Mouse (Mus musculus) hindbrain, embryonic 11.5 days (tissue): ENCODE measurements around the gene Tchp. TPM values are rescaled to one million over a fixed set of nuclear protein-coding genes. Genes with fewer than 3 reads are reported as not detected.

Experiments
- ATAC-seq: fragments of 200-750 bp; cut with Nextera tagmentation; 2 replicates; pipeline ENCODE4 v1.8.0; 2017; ENCODE audit warnings: mild to moderate bottlenecking, moderate TSS enrichment, moderate library complexity; ENCODE audit not compliant: low FRiP score
- DNase-seq: peaks from one replicate; pipeline ENCODE4 v3.0.0-alpha.2; 2015; ENCODE audit warnings: low spot score
- H3K27ac ChIP-seq: fragments of 300-500 bp; sonication (generic); 2 replicates; pipeline ENCODE4 v1.5.1; 2014; ENCODE audit warnings: mild to moderate bottlenecking, low read depth, low read length
- H3K27me3 ChIP-seq: fragments of 300-500 bp; sonication (generic); 2 replicates; pipeline ENCODE4 v1.6.1; 2014; ENCODE audit warnings: mild to moderate bottlenecking, low read length, moderate library complexity, mixed read lengths; ENCODE audit not compliant: control insufficient read depth, insufficient read depth
- H3K36me3 ChIP-seq: fragments of 300-500 bp; sonication (generic); 2 replicates; pipeline ENCODE4 v1.6.1; 2014; ENCODE audit warnings: mild to moderate bottlenecking, low read length, moderate library complexity, mixed read lengths; ENCODE audit not compliant: control insufficient read depth, insufficient read depth
- H3K4me1 ChIP-seq: fragments of 300-500 bp; sonication (generic); replicated peaks from 2 replicates; pipeline ENCODE4 v1.6.1; 2014; ENCODE audit warnings: low read length, mixed read lengths; ENCODE audit not compliant: control insufficient read depth, insufficient read depth
- H3K4me2 ChIP-seq: fragments of 300-500 bp; sonication (generic); replicated peaks from 2 replicates; pipeline ENCODE4 v1.6.1; 2014; ENCODE audit warnings: mild to moderate bottlenecking, low read depth, low read length
- H3K4me3 ChIP-seq: fragments of 300-500 bp; sonication (generic); 2 replicates; pipeline ENCODE4 v1.5.1; 2014; ENCODE audit warnings: low read depth, low read length
- H3K9ac ChIP-seq: fragments of 300-500 bp; sonication (generic); 2 replicates; pipeline ENCODE4 v1.6.1; 2014; ENCODE audit warnings: low read depth, low read length
- H3K9me3 ChIP-seq: fragments of 300-500 bp; sonication (generic); 2 replicates; pipeline ENCODE4 v1.6.1; 2016; ENCODE audit warnings: low read length; ENCODE audit not compliant: control insufficient read depth
- WGBS: fragments of 180-500 bp; shearing (Covaris S2); extraction: QIAGEN DNeasy Blood & Tissue Kit; methylation state at CpG from one replicate; pipeline ENCODE4 v1.1.7; 2014; 5-methylcytosine and 5-hydroxymethylcytosine counted together
- polyA plus RNA-seq: library from polyadenylated mRNA; unstranded; fragments of >200 nt; fragmentation: Nextera tagmentation; extraction: Ambion mirVana; gene quantifications from 2 replicates; pipeline ENCODE4 v1.2.1, GENCODE M21; 2014

The Tchp gene
- polyA plus RNA-seq, 1 experiment from 2014 or later, result 15.8 TPM

GRCm38 (mm10) chr5:114719928-114720270 lies 12.3 kb downstream of the Tchp start:
- peaks cover 17% of the 10 kb centered on the region for H3K36me3 ChIP-seq
- WGBS, result 93% methylated on average over 6 of the region's 6 CpGs

GRCm38 (mm10) chr5:114720784-114721183 lies 13.2 kb downstream of the Tchp start:
- Histone ChIP-seq H3K4me1 (no peaks in the 10 kb centered on the region), H3K9ac (no peak overlapping the region), H3K9me3 (no peaks in the 10 kb centered on the region), H3K36me3 (peaks cover 13% of the 10 kb centered on the region), H3K4me2 (no peak overlapping the region), H3K4me3 (no peak overlapping the region), H3K27me3 (no peaks in the 10 kb centered on the region), H3K27ac (no peak overlapping the region)
- DNase-seq (no peak), ATAC-seq (no peak)
- WGBS, result 95% methylated on average over 11 of the region's 11 CpGs

More at GRCm38 (mm10) chr5:114719928-114720270, 12.3 kb downstream of the Tchp start:
- H3K4me1 ChIP-seq, result no peaks in the 10 kb centered on the region
- DNase-seq (no peak), ATAC-seq (no peak)
- no peak overlapping the region for H3K27ac ChIP-seq
- no peaks in the 10 kb centered on the region for H3K9me3 ChIP-seq
- H3K27me3 ChIP-seq, result no peaks in the 10 kb centered on the region
- no peak overlapping the region for H3K4me3 ChIP-seq
- no peak overlapping the region for H3K4me2 ChIP-seq
- no peak overlapping the region for H3K9ac ChIP-seq

- DNase-seq (no peak), ATAC-seq (no peak)
- H3K4me3 ChIP-seq, result no peak overlapping the region
- 94% methylated on average over 10 of the region's 10 CpGs for WGBS
- H3K4me1 ChIP-seq, result no peaks in the 10 kb centered on the region
- no peaks in the 10 kb centered on the region for H3K27me3 ChIP-seq
- H3K27ac ChIP-seq, result no peak overlapping the region
- peaks cover 12% of the 10 kb centered on the region for H3K36me3 ChIP-seq
- no peak overlapping the region for H3K4me2 ChIP-seq
- H3K9me3 ChIP-seq, result no peaks in the 10 kb centered on the region
- H3K9ac ChIP-seq, result no peak overlapping the region
Measured at GRCm38 (mm10) chr5:114721969-114722368, 14.4 kb downstream of the Tchp start.

- Histone ChIP-seq H3K4me3 (no peak overlapping the region), H3K27ac (no peak overlapping the region), H3K9ac (no peak overlapping the region), H3K9me3 (no peaks in the 10 kb centered on the region), H3K36me3 (peaks cover 12% of the 10 kb centered on the region), H3K4me2 (no peak overlapping the region), H3K4me1 (no peaks in the 10 kb centered on the region), H3K27me3 (no peaks in the 10 kb centered on the region)
- 95% methylated on average over 13 of the region's 13 CpGs for WGBS
- DNase-seq (no peak), ATAC-seq (no peak)
Measured at GRCm38 (mm10) chr5:114722846-114723245, 15.3 kb downstream of the Tchp start.

- no peak overlapping the region for H3K9ac ChIP-seq
- H3K9me3 ChIP-seq, result no peaks in the 10 kb centered on the region
- H3K4me2 ChIP-seq, result no peak overlapping the region
- H3K27me3 ChIP-seq, result no peaks in the 10 kb centered on the region
- ATAC-seq (no peak), DNase-seq (no peak)
- H3K36me3 ChIP-seq, result 0 out of 2 replicates have a peak, but pooled peaks cover 2% of the 10 kb centered on the region
- H3K4me3 ChIP-seq, result no peak overlapping the region
- 84% methylated on average over 10 of the region's 10 CpGs for WGBS
- no peak overlapping the region for H3K27ac ChIP-seq
- no peaks in the 10 kb centered on the region for H3K4me1 ChIP-seq
Measured at GRCm38 (mm10) chr5:114728160-114728559, 20.6 kb downstream of the Tchp start.

- H3K4me1 ChIP-seq, result no peaks in the 10 kb centered on the region
- no peak overlapping the region for H3K9ac ChIP-seq
- DNase-seq (peak; percentile 19), ATAC-seq (no peak)
- no peak overlapping the region for H3K27ac ChIP-seq
- no peaks in the 10 kb centered on the region for H3K9me3 ChIP-seq
- H3K36me3 ChIP-seq, result 0 out of 2 replicates have a peak, but pooled peaks cover 2% of the 10 kb centered on the region
- WGBS, result 67% methylated on average over 10 of the region's 10 CpGs
- H3K4me3 ChIP-seq, result no peak overlapping the region
- no peaks in the 10 kb centered on the region for H3K27me3 ChIP-seq
- H3K4me2 ChIP-seq, result no peak overlapping the region
Measured at GRCm38 (mm10) chr5:114730129-114730528, 22.6 kb downstream of the Tchp start.

GRCm38 (mm10) chr5:114731498-114731897 lies 23.9 kb downstream of the Tchp start:
- WGBS, result 64% methylated on average over 6 of the region's 6 CpGs
- no peak overlapping the region for H3K4me3 ChIP-seq
- ATAC-seq, result no peak
- no peak for DNase-seq
- H3K36me3 ChIP-seq, result 0 out of 2 replicates have a peak, but pooled peaks cover 2% of the 10 kb centered on the region
- H3K9ac ChIP-seq, result no peak overlapping the region
- no peaks in the 10 kb centered on the region for H3K9me3 ChIP-seq
- H3K27me3 ChIP-seq, result no peaks in the 10 kb centered on the region
- no peak overlapping the region for H3K4me2 ChIP-seq
- H3K27ac ChIP-seq, result no peak overlapping the region
- no peaks in the 10 kb centered on the region for H3K4me1 ChIP-seq

- no peaks in the 10 kb centered on the region for H3K4me1 ChIP-seq
- no peak overlapping the region for H3K4me3 ChIP-seq
- ATAC-seq (no peak), DNase-seq (no peak)
- no peaks in the 10 kb centered on the region for H3K9me3 ChIP-seq
- no peaks in the 10 kb centered on the region for H3K27me3 ChIP-seq
- WGBS, result 91% methylated on average over 15 of the region's 15 CpGs
- H3K27ac ChIP-seq, result no peak overlapping the region
- no peak overlapping the region for H3K9ac ChIP-seq
- H3K36me3 ChIP-seq, result peaks cover 4% of the 10 kb centered on the region; the same call in 1 of the 2 replicates
- H3K4me2 ChIP-seq, result no peak overlapping the region
Measured at GRCm38 (mm10) chr5:114731969-114732368, 24.4 kb downstream of the Tchp start.

- Histone ChIP-seq H3K4me2 (no peak overlapping the region), H3K9ac (no peak overlapping the region), H3K36me3 (peaks cover 7% of the 10 kb centered on the region; the same call in 1 of the 2 replicates), H3K9me3 (no peaks in the 10 kb centered on the region), H3K4me1 (no peaks in the 10 kb centered on the region), H3K27me3 (no peaks in the 10 kb centered on the region), H3K4me3 (no peak overlapping the region), H3K27ac (no peak overlapping the region)
- no peak for DNase-seq
- no peak for ATAC-seq
- WGBS, result 96% methylated on average over 15 of the region's 15 CpGs
Measured at GRCm38 (mm10) chr5:114733606-114734005, 26.0 kb downstream of the Tchp start.
